Mouse (Mus musculus) T-helper 2 cell (primary cell): ENCODE measurements around the gene Uts2r.

Experiments used
- in situ Hi-C: fragments of 300-600 bp; cut with MboI, MseI; formaldehyde crosslinking; loops from one replicate; pipeline ENCODE4 v1.15.1; 2025; ENCODE audit warnings: high pct_unique_total_duplicates

The Uts2r gene

GRCm38 (mm10) chr11:121160636-121161346 lies 720 bp downstream of the Uts2r start:
- in situ Hi-C loops = no loop called here

DNA sequence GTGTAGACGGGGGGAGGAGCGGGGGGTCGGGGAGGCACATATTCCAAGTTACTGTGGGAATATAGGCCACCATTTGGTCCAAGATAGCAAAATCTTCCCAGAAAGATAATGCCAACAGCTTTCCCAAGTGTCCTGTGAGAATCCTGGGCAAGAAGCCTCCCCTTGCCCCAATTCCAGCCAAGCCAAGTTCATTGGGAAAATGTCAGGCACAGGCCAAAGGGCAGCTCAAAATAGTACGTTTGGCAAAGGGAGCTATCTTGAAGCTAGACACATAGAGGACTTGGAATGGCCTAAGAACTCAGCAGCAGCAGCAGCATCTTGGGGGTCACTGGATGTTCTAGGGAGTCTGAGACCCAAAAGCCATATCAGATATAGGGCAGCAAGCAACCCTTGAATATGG lies 3.7 kb downstream of the Uts2r start:
- in situ Hi-C loops = no loop called here

GRCm38 (mm10) chr11:121173203-121173602 lies 13.1 kb downstream of the Uts2r start:
- in situ Hi-C loops = no loop called here

DNA sequence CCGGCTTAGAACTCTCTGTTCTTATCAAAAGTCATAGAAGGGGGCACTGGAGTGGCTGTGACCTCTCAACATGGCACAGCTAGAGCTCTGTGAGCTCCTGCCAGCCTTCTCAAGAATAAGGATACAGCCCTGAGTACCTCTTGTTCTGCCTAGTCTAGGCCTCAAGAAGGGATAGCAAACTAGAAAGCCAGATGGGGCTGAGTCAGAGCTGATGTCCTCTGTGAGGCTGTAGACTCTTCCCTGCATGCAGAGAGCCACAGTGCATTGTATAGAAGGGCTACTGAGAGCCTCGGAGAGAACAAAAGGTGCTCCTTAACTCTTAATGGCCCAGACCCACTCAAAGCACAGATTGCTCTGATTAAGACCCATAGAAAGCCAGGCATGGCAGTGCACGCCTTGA lies 14.2 kb downstream of the Uts2r start:
- in situ Hi-C loops = no loop called here

- in situ Hi-C loops = no loop called here
These were observed 16.5 kb downstream of the Uts2r start for GRCm38 (mm10) chr11:121176285-121177270.

DNA sequence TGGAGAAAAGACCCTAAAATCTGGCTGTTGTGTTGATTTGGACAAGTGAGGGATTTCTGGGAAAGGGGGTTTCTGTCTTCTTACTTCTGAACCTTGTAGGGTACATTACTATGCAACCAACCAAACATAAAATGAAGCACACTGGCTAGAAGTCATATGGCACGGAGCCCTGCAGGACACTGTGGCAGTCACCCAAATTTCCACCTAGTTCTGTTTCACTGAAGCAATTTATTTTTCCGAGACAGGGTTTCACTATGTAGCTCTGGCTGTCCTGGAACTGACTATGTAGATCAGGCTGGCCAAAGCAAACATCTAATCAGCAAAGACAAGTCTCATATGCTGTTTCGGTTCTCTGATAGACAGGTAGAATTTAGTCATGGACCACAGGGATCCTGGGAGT lies 29.6 kb downstream of the Uts2r start:
- in situ Hi-C loops = loop anchor here (10.0 kb wide), 1 partner anchor 615 kb away; no protein-coding TSS in a partner anchor

DNA sequence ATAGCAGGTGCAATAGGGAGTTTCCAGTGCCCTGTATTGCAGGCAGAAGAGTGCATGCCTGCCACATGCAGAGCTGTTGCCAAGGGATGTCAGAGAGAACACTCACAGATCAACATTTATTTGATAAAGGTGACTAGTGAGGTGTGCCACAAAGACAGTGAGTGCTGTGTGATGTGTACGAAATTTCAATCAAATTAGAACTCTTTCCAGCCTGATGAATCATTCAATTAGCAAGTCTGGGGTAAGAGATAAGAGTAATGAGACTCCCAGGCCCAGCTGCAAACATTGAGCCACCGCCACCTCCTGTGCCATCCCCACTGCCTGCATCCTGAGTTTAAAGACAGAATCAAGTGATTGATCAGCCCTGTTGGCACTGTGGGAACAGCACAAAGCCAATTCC lies 32.7 kb downstream of the Uts2r start:
- in situ Hi-C loops = loop anchor here (10.0 kb wide), 1 partner anchor 612 kb away; no protein-coding TSS in a partner anchor

- in situ Hi-C loops = loop anchor here (10.0 kb wide), 1 partner anchor 611 kb away; no protein-coding TSS in a partner anchor
These were observed 33.3 kb downstream of the Uts2r start for GRCm38 (mm10) chr11:121193415-121193814.

- in situ Hi-C loops = loop anchor here (10.0 kb wide), 1 partner anchor 606 kb away; no protein-coding TSS in a partner anchor
These were observed 38.6 kb downstream of the Uts2r start for GRCm38 (mm10) chr11:121198622-121199021.

DNA sequence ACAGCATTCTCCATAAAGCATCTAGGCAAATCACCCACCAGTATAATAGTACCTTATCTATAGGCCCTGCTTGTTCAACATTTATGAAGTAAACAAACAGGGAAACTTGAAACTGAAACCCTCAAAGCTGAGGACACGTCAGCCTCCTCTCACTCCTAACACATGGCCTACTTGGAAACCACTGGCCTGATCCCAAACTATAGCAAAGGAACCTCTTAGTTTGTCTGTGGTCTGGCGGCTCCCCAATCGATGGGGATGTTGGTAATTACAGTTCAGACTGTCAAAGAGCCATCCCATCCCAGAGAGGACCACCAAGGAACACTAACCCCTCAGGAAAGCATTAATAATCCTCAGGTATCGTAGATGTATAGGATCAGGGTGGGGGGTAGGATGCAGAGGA lies 39.8 kb downstream of the Uts2r start:
- in situ Hi-C loops = loop anchor here (5.0 to 10.0 kb wide), 2 partner anchors 58 to 605 kb away; no protein-coding TSS in a partner anchor

GRCm38 (mm10) chr11:121200781-121201180 lies 40.7 kb downstream of the Uts2r start:
- in situ Hi-C loops = loop anchor here (5.0 kb wide), 1 partner anchor 58 kb away; no protein-coding TSS in a partner anchor

- in situ Hi-C loops = loop anchor here (5.0 kb wide), 1 partner anchor 59 kb away; no protein-coding TSS in a partner anchor
These were observed 41.5 kb downstream of the Uts2r start for GRCm38 (mm10) chr11:121201436-121202198.

DNA sequence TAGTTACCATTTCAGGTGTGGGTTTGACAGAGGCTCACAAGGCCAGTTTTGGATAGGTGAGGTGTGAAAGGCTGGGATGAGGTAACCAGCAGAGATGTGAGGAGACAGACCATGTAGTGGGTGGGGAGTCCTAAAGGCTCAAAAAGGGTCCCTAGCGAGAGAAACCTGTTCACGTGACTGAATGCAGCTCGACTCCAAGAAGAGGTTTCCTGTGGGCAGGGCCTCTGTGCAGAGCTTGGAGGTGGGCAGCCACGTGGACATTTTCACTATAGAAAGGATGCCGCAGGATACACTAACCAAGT lies 43.7 kb downstream of the Uts2r start:
- in situ Hi-C loops = loop anchor here (5.0 kb wide), 1 partner anchor 62 kb away; no protein-coding TSS in a partner anchor

DNA sequence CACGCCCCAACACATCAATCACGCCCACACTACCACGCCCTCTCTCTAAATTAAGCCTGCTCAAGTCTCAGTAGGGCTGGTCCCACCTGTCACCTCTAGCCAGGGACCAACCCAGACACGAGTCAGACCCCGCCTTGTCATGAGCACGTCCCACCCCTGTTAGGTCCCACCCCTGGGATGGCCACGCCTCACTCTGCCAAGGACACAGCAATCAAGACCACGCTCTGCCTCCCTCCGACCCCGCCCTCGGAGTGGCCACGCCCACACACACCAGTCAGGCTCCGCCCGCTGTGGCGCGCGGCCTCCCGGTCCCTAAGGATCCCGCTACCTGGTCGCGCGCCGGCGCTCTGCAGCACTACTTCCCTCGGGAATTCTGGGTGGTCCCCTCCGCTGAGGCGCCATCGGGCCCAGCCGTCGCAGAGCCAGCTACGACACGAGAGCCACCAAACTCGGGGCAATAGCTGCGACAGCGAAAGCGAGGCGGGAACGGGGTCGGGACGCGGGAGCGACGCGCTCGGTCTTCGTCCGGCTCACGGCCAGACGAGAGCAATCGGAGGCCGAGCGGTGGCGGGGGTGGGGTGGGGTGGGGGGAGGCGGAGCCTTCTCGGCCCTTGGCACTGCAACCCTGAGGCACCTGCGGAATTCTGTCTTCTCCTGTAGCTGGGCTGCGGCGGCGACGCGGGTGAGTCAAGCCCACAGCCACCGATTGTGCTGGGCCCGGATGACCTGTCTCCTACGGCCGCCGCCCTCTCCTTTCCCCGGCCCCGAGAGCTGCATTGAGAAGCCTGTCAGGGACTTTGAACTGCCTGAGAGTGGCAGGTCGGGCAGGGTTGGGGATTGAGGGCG lies 44.3 kb downstream of the Uts2r start, which contains the start of the genes Hexdc and Ogfod3:
Gene Hexdc, plus strand, starts transcription at position 273 of the 846 bp plus-strand sequence.
Gene Ogfod3, minus strand, starts transcription at position 551 of the 846 bp plus-strand sequence.
- in situ Hi-C loops = loop anchor here (5.0 kb wide), 1 partner anchor 62 kb away; no protein-coding TSS in a partner anchor
